Mouse (Mus musculus) lung, embryonic 15.5 days (tissue): ENCODE results near the gene Cfdp1. TPM values are rescaled to one million over a fixed set of nuclear protein-coding genes. Genes with fewer than 3 reads are reported as not detected.

Experiments used
- ATAC-seq: fragments of 200-750 bp; cut with Nextera tagmentation; 2 replicates; pipeline ENCODE4 v1.8.0; 2017; ENCODE audit warnings: moderate number of reproducible peaks, borderline replicate concordance; ENCODE audit not compliant: low FRiP score, low TSS enrichment; ENCODE audit errors: extremely low read depth
- H3K27ac ChIP-seq: fragments of 300-500 bp; sonication (generic); 2 replicates; pipeline ENCODE4 v1.5.1; 2015; ENCODE audit warnings: moderate library complexity, mild to moderate bottlenecking, inconsistent platforms
- H3K27me3 ChIP-seq: fragments of 300-500 bp; sonication (generic); 2 replicates; pipeline ENCODE4 v1.6.1; 2015; ENCODE audit warnings: inconsistent platforms
- H3K36me3 ChIP-seq: fragments of 300-500 bp; sonication (generic); 2 replicates; pipeline ENCODE4 v1.6.1; 2015; ENCODE audit warnings: inconsistent platforms
- H3K4me1 ChIP-seq: fragments of 300-500 bp; sonication (generic); 2 replicates; pipeline ENCODE4 v1.6.1; 2015; ENCODE audit warnings: inconsistent platforms
- H3K4me2 ChIP-seq: fragments of 300-500 bp; sonication (generic); 2 replicates; pipeline ENCODE4 v1.6.1; 2015; ENCODE audit warnings: inconsistent platforms, mild to moderate bottlenecking, moderate library complexity
- H3K4me3 ChIP-seq: fragments of 300-500 bp; sonication (generic); 2 replicates; pipeline ENCODE4 v1.5.1; 2015; ENCODE audit warnings: mild to moderate bottlenecking, inconsistent platforms
- H3K9ac ChIP-seq: fragments of 300-500 bp; sonication (generic); 2 replicates; pipeline ENCODE4 v1.6.1; 2015; ENCODE audit warnings: inconsistent platforms
- H3K9me3 ChIP-seq: fragments of 300-500 bp; sonication (generic); 2 replicates; pipeline ENCODE4 v1.6.1; 2016; ENCODE audit warnings: inconsistent platforms
- WGBS: fragments of 180-500 bp; shearing (Covaris S2); methylation state at CpG from one replicate; pipeline ENCODE4 v1.1.7; 2015; 5-methylcytosine and 5-hydroxymethylcytosine counted together
- polyA plus RNA-seq: library from polyadenylated mRNA; unstranded; fragments of >200 nt; fragmentation: Nextera tagmentation; extraction: Ambion mirVana; gene quantifications from 2 replicates; pipeline ENCODE4 v1.2.1, GENCODE M21; 2015

The Cfdp1 gene
- polyA plus RNA-seq, 1 experiment from 2014 or later: 203 TPM

GRCm38 (mm10) chr8:111793324-111793917, 60.7 kb downstream of the Cfdp1 start:
- H3K4me3 ChIP-seq: no peak overlapping the region
- peaks cover 40% of the 10 kb centered on the region for H3K4me1 ChIP-seq
- 0 out of 2 replicates have a peak, but pooled peaks cover 4% of the 10 kb centered on the region for H3K36me3 ChIP-seq
- ATAC-seq: peak; percentile 78
- H3K9ac ChIP-seq: no peak overlapping the region
- H3K9me3 ChIP-seq: no peaks in the 10 kb centered on the region
- peak overlapping the region; percentile 71 for H3K27ac ChIP-seq
- H3K4me2 ChIP-seq: no peak overlapping the region
- H3K27me3 ChIP-seq: no peaks in the 10 kb centered on the region
- 31% methylated on average over 3 of the region's 3 CpGs for WGBS

DNA sequence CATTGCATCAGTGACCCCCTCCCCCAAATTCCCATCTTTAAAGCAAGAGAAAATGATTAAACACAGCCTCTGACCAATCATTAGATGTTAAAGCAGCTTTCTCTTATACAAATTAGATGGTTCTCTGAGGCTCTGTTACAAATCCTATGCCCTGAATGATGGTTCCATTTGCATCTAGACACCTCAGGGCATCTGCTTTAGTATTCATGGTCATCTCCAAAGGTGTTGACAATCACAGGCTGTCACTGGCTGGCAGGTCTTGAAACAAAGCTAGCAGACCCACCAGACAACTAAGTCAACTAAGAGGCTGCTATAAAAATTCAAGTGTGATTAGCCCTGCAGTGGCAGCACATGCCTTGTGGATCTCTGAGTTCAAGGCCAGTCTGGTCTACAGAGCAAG, 64.5 kb downstream of the Cfdp1 start:
- H3K36me3 ChIP-seq: 0 out of 2 replicates have a peak, but pooled peaks cover 4% of the 10 kb centered on the region
- no peak overlapping the region for H3K4me2 ChIP-seq
- no peak for ATAC-seq
- no peaks in the 10 kb centered on the region for H3K27me3 ChIP-seq
- peaks cover 55% of the 10 kb centered on the region for H3K4me1 ChIP-seq
- H3K9me3 ChIP-seq: no peaks in the 10 kb centered on the region
- no peak overlapping the region for H3K27ac ChIP-seq
- H3K4me3 ChIP-seq: no peak overlapping the region
- no peak overlapping the region for H3K9ac ChIP-seq

DNA sequence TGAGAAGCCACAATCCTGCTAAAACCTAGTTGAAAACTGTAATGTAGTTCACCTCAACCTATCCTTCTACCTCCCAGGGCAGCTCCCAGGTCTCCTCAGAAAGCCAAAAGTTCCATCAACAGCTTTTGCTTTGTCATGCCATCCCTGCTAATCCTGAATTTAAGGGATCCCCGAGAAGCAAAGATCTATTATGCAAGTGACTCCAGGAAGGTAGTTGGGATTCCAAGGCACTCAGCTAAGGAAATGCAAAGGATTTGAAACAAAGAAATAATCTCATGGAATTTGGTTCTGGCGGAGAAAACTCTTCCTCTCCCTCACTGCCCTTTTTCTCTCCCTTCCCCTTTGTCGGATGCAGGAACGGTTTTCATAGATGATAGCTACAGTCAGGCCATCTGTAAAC, 64.9 kb downstream of the Cfdp1 start:
- Histone ChIP-seq H3K36me3 (0 out of 2 replicates have a peak, but pooled peaks cover 4% of the 10 kb centered on the region), H3K9ac (no peak overlapping the region), H3K4me1 (peaks cover 51% of the 10 kb centered on the region), H3K4me2 (no peak overlapping the region), H3K27ac (no peak overlapping the region), H3K9me3 (no peaks in the 10 kb centered on the region), H3K4me3 (no peak overlapping the region), H3K27me3 (no peaks in the 10 kb centered on the region)
- WGBS: 50% methylated on average over 4 of the region's 4 CpGs
- no peak for ATAC-seq

GRCm38 (mm10) chr8:111788497-111788896, 65.6 kb downstream of the Cfdp1 start:
- H3K27ac ChIP-seq: no peak overlapping the region
- 43% methylated on average over 3 of the region's 3 CpGs for WGBS
- H3K4me2 ChIP-seq: no peak overlapping the region
- H3K36me3 ChIP-seq: 0 out of 2 replicates have a peak, but pooled peaks cover 4% of the 10 kb centered on the region
- ATAC-seq: no peak
- H3K4me3 ChIP-seq: no peak overlapping the region
- peaks cover 44% of the 10 kb centered on the region for H3K4me1 ChIP-seq
- H3K9me3 ChIP-seq: no peaks in the 10 kb centered on the region
- no peak overlapping the region for H3K9ac ChIP-seq
- no peaks in the 10 kb centered on the region for H3K27me3 ChIP-seq

DNA sequence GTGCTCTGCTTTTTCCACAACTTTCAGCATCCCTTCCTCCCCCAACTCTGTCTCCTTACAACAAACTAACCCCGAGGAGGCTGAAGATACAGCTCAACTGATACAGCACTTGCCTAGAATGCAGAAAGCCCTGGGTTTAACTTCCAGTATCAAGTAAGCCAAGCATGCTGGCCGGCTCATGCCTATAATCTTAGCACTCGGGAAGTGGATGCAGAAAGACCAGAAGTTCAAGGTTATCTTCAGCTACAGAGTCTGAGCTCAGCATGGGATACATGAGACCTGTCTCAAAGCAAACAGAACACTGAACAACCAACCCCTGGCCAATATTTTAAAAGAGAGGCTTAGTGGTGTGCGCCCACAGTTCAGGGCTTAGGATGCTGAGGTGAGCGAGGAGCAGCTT, 66.0 kb downstream of the Cfdp1 start:
- 0 out of 2 replicates have a peak, but pooled peaks cover 4% of the 10 kb centered on the region for H3K36me3 ChIP-seq
- no peak overlapping the region for H3K4me2 ChIP-seq
- no peak for ATAC-seq
- H3K4me3 ChIP-seq: no peak overlapping the region
- peaks cover 41% of the 10 kb centered on the region for H3K4me1 ChIP-seq
- no peak overlapping the region for H3K27ac ChIP-seq
- no peaks in the 10 kb centered on the region for H3K9me3 ChIP-seq
- WGBS: 52% methylated on average over 5 of the region's 5 CpGs
- no peak overlapping the region for H3K9ac ChIP-seq
- no peaks in the 10 kb centered on the region for H3K27me3 ChIP-seq

GRCm38 (mm10) chr8:111787683-111788082, 66.4 kb downstream of the Cfdp1 start:
- H3K4me2 ChIP-seq: no peak overlapping the region
- WGBS: 54% methylated on average over 4 of the region's 4 CpGs
- ATAC-seq: no peak

DNA sequence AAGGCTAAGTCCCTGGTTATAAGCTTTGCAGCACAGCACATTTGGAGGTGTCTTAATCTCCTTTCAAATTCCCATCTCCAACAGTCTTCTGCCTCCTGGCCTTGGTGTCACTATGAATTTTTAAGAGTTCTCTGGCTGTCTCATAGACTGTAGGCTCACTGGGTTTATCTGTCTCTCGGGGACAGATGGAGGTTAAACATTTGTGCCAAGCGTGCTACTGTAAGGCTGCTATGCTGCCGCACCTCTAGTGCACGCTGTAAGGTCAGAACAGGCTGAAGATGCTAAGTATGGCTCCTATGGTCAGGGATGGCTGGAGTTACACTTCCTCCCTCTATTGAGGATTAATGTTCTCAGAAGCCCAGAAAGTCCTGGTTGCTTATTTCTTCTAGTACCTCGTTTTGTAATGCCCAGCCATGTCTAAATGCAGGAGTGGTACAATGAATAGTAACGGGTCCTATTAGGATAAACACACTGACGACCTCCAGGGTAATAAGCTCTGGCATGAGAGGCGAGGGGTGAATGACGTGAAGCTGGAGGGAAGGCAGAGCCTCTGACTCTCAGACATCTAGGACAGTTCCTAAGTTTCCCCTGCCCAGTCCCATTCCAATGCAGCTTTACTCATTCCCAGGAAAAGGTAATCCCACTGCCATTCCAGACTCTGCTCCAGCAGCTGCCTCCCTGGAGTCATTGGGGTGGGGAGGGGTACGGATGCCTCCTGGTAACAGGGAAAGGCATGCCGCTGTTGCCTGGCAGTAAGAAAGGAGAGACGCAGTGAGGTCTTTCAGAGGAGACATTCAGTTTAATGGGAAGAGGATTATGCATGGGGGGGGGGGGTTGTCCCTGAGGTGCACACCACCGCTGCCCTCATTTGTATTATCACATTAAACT, 67.1 kb downstream of the Cfdp1 start:
- H3K4me1 ChIP-seq: peaks cover 34% of the 10 kb centered on the region
- no peaks in the 10 kb centered on the region for H3K9me3 ChIP-seq
- H3K9ac ChIP-seq: no peak overlapping the region
- no peak overlapping the region for H3K27ac ChIP-seq
- no peaks in the 10 kb centered on the region for H3K27me3 ChIP-seq
- no peak overlapping the region for H3K4me3 ChIP-seq
- 0 out of 2 replicates have a peak, but pooled peaks cover 4% of the 10 kb centered on the region for H3K36me3 ChIP-seq
- WGBS: 59% methylated on average over 13 of the region's 13 CpGs
- no peak for ATAC-seq
- H3K4me2 ChIP-seq: no peak overlapping the region

More at GRCm38 (mm10) chr8:111787683-111788082, 66.4 kb downstream of the Cfdp1 start:
- H3K9me3 ChIP-seq: no peaks in the 10 kb centered on the region
- no peak overlapping the region for H3K9ac ChIP-seq
- 0 out of 2 replicates have a peak, but pooled peaks cover 4% of the 10 kb centered on the region for H3K36me3 ChIP-seq
- no peak overlapping the region for H3K27ac ChIP-seq
- no peak overlapping the region for H3K4me3 ChIP-seq
- peaks cover 37% of the 10 kb centered on the region for H3K4me1 ChIP-seq
- no peaks in the 10 kb centered on the region for H3K27me3 ChIP-seq

- Histone ChIP-seq H3K9me3 (no peaks in the 10 kb centered on the region), H3K36me3 (0 out of 2 replicates have a peak, but pooled peaks cover 4% of the 10 kb centered on the region), H3K4me3 (no peak overlapping the region), H3K9ac (no peak overlapping the region), H3K4me1 (peaks cover 34% of the 10 kb centered on the region), H3K4me2 (no peak overlapping the region), H3K27ac (no peak overlapping the region), H3K27me3 (no peaks in the 10 kb centered on the region)
- ATAC-seq: no peak
- 79% methylated on average over 2 of the region's 2 CpGs for WGBS
These were observed 68.0 kb downstream of the Cfdp1 start for GRCm38 (mm10) chr8:111786116-111786515.

DNA sequence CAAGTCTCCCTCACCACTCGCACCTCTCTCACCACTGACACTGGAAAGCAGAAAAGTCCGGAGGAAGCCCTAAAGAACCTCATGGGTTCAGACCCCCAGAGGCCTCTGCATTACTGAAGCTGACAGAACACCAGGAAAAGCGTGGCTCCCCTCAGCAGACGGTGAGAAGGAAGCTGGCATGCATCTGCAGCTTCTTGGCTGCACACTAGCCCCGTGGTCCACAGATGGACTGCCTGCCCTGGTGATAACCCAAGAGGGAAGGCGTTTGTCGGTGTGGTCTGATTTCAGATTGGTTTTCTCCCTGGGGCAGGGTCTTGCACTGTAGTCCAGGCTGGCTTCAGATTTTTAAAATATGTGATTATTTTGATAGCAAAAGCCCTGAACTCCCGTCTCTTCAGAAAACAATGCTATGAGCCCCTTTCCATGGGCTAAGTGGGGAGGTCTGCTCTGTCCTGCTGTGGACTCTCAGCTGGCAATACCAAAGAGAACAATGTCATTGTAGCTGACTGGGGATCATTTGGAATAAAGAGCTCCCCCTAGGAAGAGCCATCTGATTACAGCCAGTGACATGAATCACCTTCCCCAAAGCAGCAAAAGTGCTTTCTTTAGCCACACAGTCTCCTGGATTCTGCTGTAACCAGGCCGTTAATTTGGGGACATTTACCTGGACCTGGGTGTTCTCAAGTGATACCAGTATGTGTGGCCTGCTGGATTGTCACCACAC, 71.3 kb downstream of the Cfdp1 start:
- ATAC-seq: no peak
- WGBS: 79% methylated on average over 9 of the region's 9 CpGs
- no peaks in the 10 kb centered on the region for H3K27me3 ChIP-seq
- H3K4me1 ChIP-seq: peaks cover 14% of the 10 kb centered on the region
- H3K9me3 ChIP-seq: no peaks in the 10 kb centered on the region
- no peak overlapping the region for H3K9ac ChIP-seq
- H3K4me3 ChIP-seq: no peak overlapping the region
- H3K4me2 ChIP-seq: no peak overlapping the region
- H3K27ac ChIP-seq: no peak overlapping the region
- 0 out of 2 replicates have a peak, but pooled peaks cover 10% of the 10 kb centered on the region for H3K36me3 ChIP-seq

- peaks cover 13% of the 10 kb centered on the region; the same call in 1 of the 2 replicates for H3K36me3 ChIP-seq
- 73% methylated on average over 2 of the region's 2 CpGs for WGBS
- H3K27ac ChIP-seq: no peak overlapping the region
- H3K9ac ChIP-seq: no peak overlapping the region
- H3K4me1 ChIP-seq: peaks cover 7% of the 10 kb centered on the region
- ATAC-seq: no peak
- H3K9me3 ChIP-seq: no peaks in the 10 kb centered on the region
- no peaks in the 10 kb centered on the region for H3K27me3 ChIP-seq
- H3K4me2 ChIP-seq: no peak overlapping the region
- H3K4me3 ChIP-seq: no peak overlapping the region
These were observed 71.9 kb downstream of the Cfdp1 start for GRCm38 (mm10) chr8:111782161-111782560.

GRCm38 (mm10) chr8:111780697-111781424, 73.2 kb downstream of the Cfdp1 start:
- Histone ChIP-seq H3K27me3 (no peaks in the 10 kb centered on the region), H3K9me3 (no peaks in the 10 kb centered on the region), H3K4me2 (no peak overlapping the region), H3K4me1 (no peaks in the 10 kb centered on the region), H3K27ac (no peak overlapping the region), H3K9ac (no peak overlapping the region), H3K36me3 (peaks cover 13% of the 10 kb centered on the region; the same call in 1 of the 2 replicates), H3K4me3 (no peak overlapping the region)
- WGBS: 90% methylated on average over 10 of the region's 10 CpGs
- no peak for ATAC-seq
